Mouse (Mus musculus): ENCODE results near the gene Stx5a.

The Stx5a gene

DNA sequence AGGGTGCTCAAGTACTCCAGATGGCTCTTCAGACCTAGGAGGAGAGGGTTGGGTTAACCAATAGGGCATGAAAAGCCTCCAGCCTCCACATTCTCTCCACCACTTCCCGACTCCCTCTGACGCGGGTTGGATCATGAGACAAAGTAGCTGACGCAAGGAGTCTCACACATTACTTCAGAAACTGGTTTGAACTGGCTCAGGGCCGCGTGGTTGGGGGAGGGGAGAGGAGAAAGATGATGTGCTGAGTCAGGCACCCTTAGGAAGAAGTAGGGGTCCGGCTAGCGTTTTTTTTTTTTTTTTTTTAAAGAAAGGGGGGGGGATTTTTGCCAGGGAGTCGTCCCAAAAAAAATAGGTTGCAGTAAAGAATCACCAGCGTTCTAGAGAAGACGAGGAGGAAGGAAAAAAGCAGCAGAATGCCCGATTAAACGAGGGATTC is 28.3 kb upstream of the Stx5a start:
- ChIA-PET CTCF (interaction anchor here (0.7 to 3.3 kb wide), 17 partner anchors 9 to 1673 kb away, joined by 3 to 39 read pairs (median 4); partner anchors contain the start of genes Slc3a2 (in 2 of the 4), Stip1 (in 1 of the 4), Tmem179b (in 1 of the 4) and Ttc9c (in 1 of the 4)), POLR2A (interaction anchor here (0.6 to 20.5 kb wide), 147 partner anchors 8 to 1772 kb away, joined by 3 to 1732 read pairs (median 5); partner anchors contain the start of genes Slc3a2 (in 4 of the 4), 1700092M07Rik (in 3 of the 4), 1810009A15Rik (in 3 of the 4) and Gm49416 (in 3 of the 4))

DNA sequence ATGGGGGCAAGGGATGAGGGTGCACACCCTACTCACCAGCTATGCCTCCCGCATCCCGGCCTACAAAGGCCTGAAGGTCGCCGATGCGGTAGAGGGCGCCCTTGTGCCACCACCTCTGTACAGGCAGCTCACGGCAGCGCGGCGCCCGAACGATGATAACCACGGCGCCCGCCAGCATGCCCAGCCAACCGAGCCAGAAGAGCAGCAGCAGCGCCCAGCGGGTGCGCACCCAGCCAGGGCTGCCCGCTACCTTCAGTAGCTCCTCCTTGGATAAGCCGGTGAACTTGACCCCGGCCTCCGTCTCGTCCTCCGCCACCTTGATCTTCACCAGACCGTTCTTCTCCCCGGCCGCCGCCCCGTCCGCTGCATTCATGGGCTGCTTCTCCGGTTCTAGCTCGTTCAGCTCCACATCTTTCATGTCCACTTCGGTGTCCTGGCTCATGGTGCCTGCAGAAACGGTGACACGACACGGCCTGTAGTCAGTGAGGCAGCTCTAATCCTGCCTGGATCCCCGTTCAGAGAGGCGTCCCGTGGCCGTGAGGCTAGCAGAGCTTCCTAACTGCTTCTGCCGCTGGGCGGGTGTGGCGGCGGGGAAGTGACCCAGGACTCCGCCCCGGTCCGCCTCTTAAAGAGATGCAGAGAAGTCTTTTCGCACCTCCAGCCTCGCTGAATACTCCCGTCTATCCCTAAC is 27.8 kb upstream of the Stx5a start:
- ChIA-PET POLR2A (interaction anchor here (0.6 to 20.5 kb wide), 175 partner anchors 9 to 1772 kb away, joined by 3 to 1732 read pairs (median 4); partner anchors contain the start of genes Slc3a2 (in 4 of the 4), 1700092M07Rik (in 3 of the 4), 1810009A15Rik (in 3 of the 4) and Gm49416 (in 3 of the 4)), CTCF (interaction anchor here (0.5 to 3.3 kb wide), 21 partner anchors 9 to 1673 kb away, joined by 3 to 39 read pairs (median 4); partner anchors contain the start of genes Slc3a2 (in 3 of the 4), Stip1 (in 1 of the 4), Tmem179b (in 1 of the 4) and Ttc9c (in 1 of the 4))

DNA sequence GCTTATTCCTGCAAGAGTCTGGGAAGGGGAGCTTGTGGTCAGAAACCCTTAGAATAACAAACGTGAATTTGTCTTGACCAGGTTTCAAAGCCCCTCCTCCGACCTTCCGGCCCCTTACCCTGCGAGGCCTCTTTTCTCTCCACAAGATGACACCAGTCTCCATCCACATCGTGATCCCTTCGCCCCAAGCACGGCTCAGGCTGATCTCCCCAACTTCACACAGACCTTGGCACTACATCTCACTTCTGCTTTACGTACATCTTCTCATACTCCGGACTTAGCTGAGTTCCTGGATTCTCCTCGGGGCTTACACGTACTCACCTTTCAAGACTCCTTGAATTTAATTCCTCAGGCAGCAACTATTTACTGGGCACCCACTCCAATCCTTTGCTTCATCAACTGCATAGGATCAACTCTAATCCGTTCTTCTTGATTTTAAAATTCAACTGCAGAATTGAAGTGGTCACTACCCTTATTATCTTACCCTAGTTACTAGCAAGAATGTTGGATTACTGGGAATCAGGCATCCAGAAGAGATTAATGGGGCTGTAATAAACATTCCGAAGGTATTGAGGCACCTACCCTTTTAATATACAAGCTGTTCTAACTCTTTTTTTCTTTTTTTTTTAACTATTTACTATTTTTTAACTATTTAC is 27.1 kb upstream of the Stx5a start:
- ChIA-PET CTCF (interaction anchor here (0.6 to 3.3 kb wide), 12 partner anchors 8 to 239 kb away, joined by 3 to 39 read pairs (median 4); partner anchors contain the start of genes Slc3a2 (in 3 of the 4), Tmem179b (in 1 of the 4), Ttc9c (in 1 of the 4) and Tut1 (in 1 of the 4)), POLR2A (interaction anchor here (0.7 to 20.5 kb wide), 126 partner anchors 8 to 1745 kb away, joined by 3 to 1732 read pairs (median 6); partner anchors contain the start of genes Slc3a2 (in 4 of the 4), 1700092M07Rik (in 3 of the 4), 1810009A15Rik (in 3 of the 4) and Gm49416 (in 3 of the 4))

DNA sequence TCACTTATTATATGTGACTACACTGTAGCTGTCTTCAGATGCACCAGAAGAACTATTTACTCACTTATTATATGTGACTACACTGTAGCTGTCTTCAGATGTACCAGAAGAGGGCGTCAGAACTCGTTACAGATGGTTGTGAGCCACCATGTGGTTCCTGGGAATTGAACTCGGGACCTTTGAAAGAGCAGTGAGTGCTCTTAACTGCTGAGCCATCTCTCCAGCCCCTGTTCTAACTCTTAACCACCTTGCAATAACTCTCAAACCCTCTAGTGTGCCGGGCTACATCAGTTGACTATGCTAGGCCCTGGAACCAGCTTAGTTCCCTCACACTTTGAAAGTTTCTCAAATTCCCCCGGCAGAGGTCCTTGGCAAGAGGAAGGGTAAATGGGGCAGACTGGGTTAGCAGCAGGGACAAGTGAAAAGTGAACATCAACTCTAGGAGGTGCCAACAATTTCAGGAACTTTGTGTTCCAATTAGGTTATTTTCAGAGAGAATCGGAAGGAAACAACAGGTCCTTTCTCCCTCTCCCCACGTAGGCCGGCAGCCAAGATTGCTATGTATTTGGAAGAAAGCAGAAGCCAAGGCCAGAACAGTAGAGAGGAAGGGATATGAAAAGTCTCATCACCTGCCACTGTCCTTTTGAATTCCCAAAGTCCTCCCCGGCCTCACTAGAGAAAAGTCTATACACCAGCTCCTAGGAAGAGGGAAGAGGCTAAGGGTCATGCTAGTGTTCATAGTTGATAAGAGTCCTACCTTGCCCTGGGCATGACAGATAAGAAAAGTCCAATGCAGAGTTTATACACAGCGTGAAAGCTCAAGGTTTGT is 26.3 kb upstream of the Stx5a start:
- POLR2A ChIA-PET = interaction anchor here (0.6 to 20.5 kb wide), 79 partner anchors 7 to 1474 kb away, joined by 3 to 1732 read pairs (median 6); partner anchors contain the start of genes 1810009A15Rik (in 4 of the 4), Gm49416 (in 4 of the 4), Slc3a2 (in 4 of the 4) and Gng3 (in 3 of the 4)
- CTCF ChIA-PET = interaction anchor here in 3 of 4 experiments (0.5 to 3.3 kb wide), 5 partner anchors 8 to 1331 kb away, joined by 3 to 39 read pairs (median 3); partner anchors contain the start of gene Slc3a2 (in 2 of the 3)

GRCm38 (mm10) chr19:8715868-8716766 is 25.1 kb upstream of the Stx5a start:
- POLR2A ChIA-PET = interaction anchor here (0.6 to 20.5 kb wide), 86 partner anchors 9 to 1765 kb away, joined by 3 to 1732 read pairs (median 4); partner anchors contain the start of genes 1700092M07Rik (in 3 of the 4), 1810009A15Rik (in 3 of the 4), Eef1g (in 3 of the 4) and Gm49416 (in 3 of the 4)
- CTCF ChIA-PET = interaction anchor here in 2 of 4 experiments (0.6 to 1.8 kb wide), 10 partner anchors 12 to 1641 kb away, joined by 3 to 11 read pairs (median 4); partner anchors contain the start of gene Nxf1 (in 1 of the 2)

DNA sequence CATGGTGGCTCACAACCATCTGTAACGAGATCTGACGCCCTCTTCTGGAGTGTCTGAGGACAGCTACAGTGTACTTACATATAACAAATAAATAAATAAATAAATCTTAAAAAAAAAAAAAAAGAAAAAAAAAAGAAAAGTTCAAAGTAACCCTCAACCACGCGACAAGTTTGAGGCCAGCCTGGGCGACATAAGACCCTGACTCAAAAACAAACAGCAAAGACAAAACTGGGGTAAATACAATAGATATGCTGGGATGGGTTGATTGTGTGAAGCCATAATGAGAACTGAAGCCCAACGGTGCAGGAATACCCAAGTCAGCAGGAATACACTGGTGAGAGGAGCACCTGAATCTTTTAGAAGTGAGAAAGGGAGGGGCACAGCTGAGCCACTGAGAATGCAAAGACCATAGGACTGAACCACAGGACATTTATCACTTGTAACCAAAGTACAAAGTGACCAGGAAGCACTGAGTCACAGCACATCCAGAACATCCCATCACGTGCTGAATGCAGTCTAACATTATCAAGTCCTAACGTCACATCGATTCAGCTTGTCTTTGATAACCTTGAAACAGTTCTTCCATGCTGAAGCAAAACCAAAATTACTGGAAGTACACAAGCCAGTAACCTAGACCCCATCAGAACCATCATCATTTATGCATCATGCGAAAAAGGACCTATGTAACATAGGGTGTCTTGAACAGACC is 24.3 kb upstream of the Stx5a start:
- ChIA-PET CTCF (interaction anchor here in 2 of 4 experiments (0.6 to 1.8 kb wide), 8 partner anchors 11 to 1641 kb away, joined by 3 to 10 read pairs (median 4); partner anchors contain the start of genes Nxf1 (in 1 of the 2) and Tmem179b (in 1 of the 2)), POLR2A (interaction anchor here (0.7 to 20.5 kb wide), 59 partner anchors 9 to 1677 kb away, joined by 3 to 1732 read pairs (median 5); partner anchors contain the start of genes 1700092M07Rik (in 3 of the 4), Slc3a2 (in 3 of the 4), 1810009A15Rik (in 2 of the 4) and Eef1g (in 2 of the 4))

GRCm38 (mm10) chr19:8718357-8718756 is 22.9 kb upstream of the Stx5a start:
- ChIA-PET POLR2A (interaction anchor here (0.6 to 20.5 kb wide), 43 partner anchors 8 to 1723 kb away, joined by 3 to 1732 read pairs (median 5); partner anchors contain the start of genes 1700092M07Rik (in 2 of the 4), 1810009A15Rik (in 2 of the 4), Gm49416 (in 2 of the 4) and Nxf1 (in 2 of the 4)), CTCF (interaction anchor here (0.6 to 1.8 kb wide), 81 partner anchors 8 to 1616 kb away, joined by 3 to 21 read pairs (median 4); partner anchors contain the start of genes 1700092M07Rik (in 2 of the 4), Tut1 (in 2 of the 4), AC129217.1 (in 1 of the 4) and B3gat3 (in 1 of the 4))

GRCm38 (mm10) chr19:8719037-8719436 is 22.2 kb upstream of the Stx5a start:
- ChIA-PET POLR2A (interaction anchor here in 2 of 4 experiments (0.7 to 20.5 kb wide), 21 partner anchors 9 to 247 kb away, joined by 3 to 1732 read pairs (median 9); partner anchors contain the start of genes 1700092M07Rik (in 2 of the 2), Nxf1 (in 2 of the 2), Slc3a2 (in 2 of the 2) and Stx5a (in 2 of the 2)), CTCF (interaction anchor here (0.6 to 1.8 kb wide), 13 partner anchors 15 to 234 kb away, joined by 3 to 8 read pairs (median 4); partner anchors contain the start of genes 1700092M07Rik (in 1 of the 4), Gng3 (in 1 of the 4), Tmem179b (in 1 of the 4) and Tut1 (in 1 of the 4))

DNA sequence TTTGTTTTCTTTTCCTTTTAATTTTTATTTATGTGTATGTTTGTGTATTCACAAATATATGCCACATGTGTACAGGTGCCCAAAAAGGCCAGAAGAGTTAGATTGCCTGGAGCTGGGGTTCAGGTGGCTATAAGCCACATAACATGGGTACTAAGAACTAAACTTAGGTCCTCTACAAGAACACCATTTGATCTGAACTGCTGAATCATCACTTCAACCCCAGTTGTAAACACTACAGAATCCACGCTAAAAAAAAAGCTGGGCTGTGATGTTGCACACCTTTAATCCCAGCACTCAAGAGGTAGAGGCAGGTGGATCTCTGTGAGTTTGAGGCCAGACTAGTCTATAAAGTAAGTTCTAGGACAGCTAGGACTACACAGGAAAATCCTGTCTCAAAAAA is 19.8 kb upstream of the Stx5a start:
- ChIA-PET POLR2A (interaction anchor here (0.7 to 31.6 kb wide), 34 partner anchors 0 to 1157 kb away, joined by 3 to 1732 read pairs (median 14); partner anchors contain the start of genes 1700092M07Rik (in 3 of the 4), Nxf1 (in 3 of the 4), Stx5a (in 3 of the 4) and 1810009A15Rik (in 2 of the 4)), CTCF (interaction anchor here in 3 of 4 experiments (0.6 to 2.7 kb wide), 3 partner anchors 8 to 95 kb away, joined by 4 to 39 read pairs (median 7); no protein-coding TSS in a partner anchor)

DNA sequence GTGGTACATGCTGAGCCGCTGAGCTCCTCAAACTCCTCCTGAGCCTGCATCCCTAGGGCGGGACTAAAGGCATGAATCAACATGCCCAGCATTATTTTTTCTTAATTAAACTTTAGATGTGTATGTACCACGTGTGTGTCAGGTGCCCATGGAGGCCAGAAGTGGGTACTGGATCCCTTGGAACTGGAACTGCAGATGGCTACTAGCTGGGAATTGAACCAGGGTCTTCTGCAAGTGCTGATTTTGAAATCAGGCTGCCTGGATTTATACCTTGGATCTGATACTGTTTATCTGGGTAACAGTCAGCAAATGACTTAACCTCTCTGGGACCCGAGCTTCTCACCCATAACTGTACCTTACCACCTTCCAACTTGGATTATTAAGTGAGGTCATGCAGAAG is 19.2 kb upstream of the Stx5a start:
- POLR2A ChIA-PET = interaction anchor here (0.6 to 31.6 kb wide), 72 partner anchors 0 to 1946 kb away, joined by 3 to 1732 read pairs (median 7); partner anchors contain the start of genes 1700092M07Rik (in 3 of the 4), Nxf1 (in 3 of the 4), Stx5a (in 3 of the 4) and 1810009A15Rik (in 2 of the 4)
- CTCF ChIA-PET = interaction anchor here in 3 of 4 experiments (0.5 to 2.7 kb wide), 4 partner anchors 8 to 39 kb away, joined by 5 to 39 read pairs (median 7); no protein-coding TSS in a partner anchor

DNA sequence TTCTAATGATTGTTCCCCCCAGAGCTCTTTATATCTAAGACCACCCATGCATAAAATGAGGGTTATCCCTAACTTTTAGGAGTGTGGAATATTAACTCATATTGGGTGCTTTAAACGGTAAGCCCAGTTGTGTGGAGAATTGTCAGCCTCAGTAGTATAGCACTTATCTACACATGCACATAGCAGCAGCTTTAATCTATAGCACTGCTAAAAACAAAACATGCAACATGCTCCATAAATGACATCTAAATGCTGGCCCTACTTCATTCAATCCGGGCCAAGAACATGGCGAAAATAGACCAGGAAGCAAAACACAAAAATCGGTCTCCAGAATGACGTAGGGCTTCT is 18.7 kb upstream of the Stx5a start:
- ChIA-PET CTCF (interaction anchor here (0.6 to 2.7 kb wide), 10 partner anchors 9 to 244 kb away, joined by 3 to 39 read pairs (median 4); partner anchors contain the start of genes Eef1g (in 1 of the 4) and Stx5a (in 1 of the 4)), POLR2A (interaction anchor here (0.6 to 31.6 kb wide), 253 partner anchors 1 to 1781 kb away, joined by 3 to 1732 read pairs (median 5); partner anchors contain the start of genes Zbtb3 (in 4 of the 4), 1700092M07Rik (in 3 of the 4), AC129217.1 (in 3 of the 4) and B3gat3 (in 3 of the 4))

DNA sequence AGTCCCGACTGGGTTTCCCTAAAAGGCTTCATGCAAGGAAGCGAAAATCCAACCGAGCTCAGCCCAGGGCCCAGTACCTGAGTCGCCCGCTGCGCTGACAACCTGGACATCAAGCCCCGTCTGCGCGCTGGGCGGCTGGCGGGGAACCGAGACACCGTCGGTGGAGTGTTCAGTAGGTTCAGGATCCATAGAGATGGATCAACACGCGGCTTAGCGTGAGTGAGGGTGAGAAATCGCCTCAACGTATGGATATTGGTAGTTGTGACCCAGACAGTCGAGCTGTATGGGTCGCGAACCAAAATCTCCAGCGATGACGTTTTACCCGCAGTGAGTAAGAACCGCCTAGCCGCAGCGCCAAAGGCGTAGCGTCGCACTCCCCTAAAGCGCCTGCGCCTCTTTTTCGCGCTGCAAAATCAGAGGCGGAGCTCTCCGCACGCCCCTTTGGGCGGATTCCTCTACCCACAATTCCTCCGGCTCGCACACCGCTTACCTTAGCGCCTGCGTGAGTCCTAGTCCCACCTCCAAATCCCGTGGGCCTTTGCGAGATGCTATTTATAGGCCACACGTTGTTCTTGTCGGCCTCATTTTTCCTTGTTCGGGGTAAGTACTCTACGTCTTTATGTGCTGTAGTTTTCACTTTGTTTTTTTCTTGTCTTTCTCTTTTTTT is 18.2 kb upstream of the Stx5a start, which contains the start of gene Slc3a2:
Slc3a2 (minus strand) TSS at position 463 of the 667 bp plus-strand sequence.
- CTCF ChIA-PET = interaction anchor here (0.6 to 2.7 kb wide), 10 partner anchors 9 to 244 kb away, joined by 3 to 39 read pairs (median 4); partner anchors contain the start of genes Eef1g (in 1 of the 4) and Stx5a (in 1 of the 4)

More for the DNA sequence above, 18.2 kb upstream of the Stx5a start, which contains the start of gene Slc3a2:
- POLR2A ChIA-PET = interaction anchor here (0.6 to 31.6 kb wide), 284 partner anchors 1 to 1894 kb away, joined by 3 to 1732 read pairs (median 5); partner anchors contain the start of genes Zbtb3 (in 4 of the 4), 1700092M07Rik (in 3 of the 4), AC129217.1 (in 3 of the 4) and B3gat3 (in 3 of the 4)

Data from embryonic stem cell, embryonic (primary cell).